Mouse (Mus musculus) urinary bladder, postnatal 14 days (tissue): ENCODE measurements at regions not wholly inside any gene's neighbourhood (a gene's known extent, or its start where the extent isn't known, plus 50 kb on each side); places are given as distances from the start of the nearest gene placed in this dataset.
"Not testable (repeated sequence)": the region's sequence is repeated elsewhere in the genome, so short reads cannot be mapped to it uniquely, and the experiment has no call there.

Source experiments
- DNase-seq: peaks from one replicate; pipeline ENCODE4 v3.0.0; 2021; ENCODE audit warnings: low spot score

DNA sequence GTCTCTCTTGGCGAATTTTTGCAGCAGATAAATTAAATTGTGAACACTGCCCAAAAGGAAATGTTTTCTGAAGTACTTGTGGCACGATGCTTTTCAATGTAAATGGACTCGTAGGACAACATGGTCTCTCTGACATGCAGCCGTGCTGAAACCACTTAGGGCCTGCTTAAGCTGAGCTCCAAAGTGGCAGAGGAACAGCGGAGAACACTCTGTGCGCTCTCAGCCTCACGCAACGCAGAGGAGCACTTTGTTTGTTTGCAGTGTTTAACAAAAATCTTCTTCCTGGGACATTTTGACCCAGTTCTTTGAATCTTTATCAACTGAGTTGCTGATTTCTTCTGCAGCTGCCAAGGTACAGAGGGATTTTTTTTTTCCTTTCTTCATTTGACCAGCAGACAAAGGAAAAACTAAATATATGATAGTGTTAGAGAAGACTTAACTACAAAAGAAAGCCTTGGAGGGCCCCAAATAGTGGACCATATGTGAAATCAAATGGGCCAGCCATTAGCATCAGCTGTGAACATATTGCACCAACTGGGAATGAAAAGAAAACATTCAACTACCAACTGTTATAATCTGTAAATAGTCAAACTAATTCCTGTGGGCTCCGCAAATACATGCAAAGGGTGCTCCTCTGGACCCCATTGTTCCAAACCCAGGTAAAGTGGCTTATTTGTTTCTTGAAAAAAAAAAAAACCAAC lies 639.5 kb downstream of the Rwdd3 start:
- no peak for DNase-seq

DNA sequence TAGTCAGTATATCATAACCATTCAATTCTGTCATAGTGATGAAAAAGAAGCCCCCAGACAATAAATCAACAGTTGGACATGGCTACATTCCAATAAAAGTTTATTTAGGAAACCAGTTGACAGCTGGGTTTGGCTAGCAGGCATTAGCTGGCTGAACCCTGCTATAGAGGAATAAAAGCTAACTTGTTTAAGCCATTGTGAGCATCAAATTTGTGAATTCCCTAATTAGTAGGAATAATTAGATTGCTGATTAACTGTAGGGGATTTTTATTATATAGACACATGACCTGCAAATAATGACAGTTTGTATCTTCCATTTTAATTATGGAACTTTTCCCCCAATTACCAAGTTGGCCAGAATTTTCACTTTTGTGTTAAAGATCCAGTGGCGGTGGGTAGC lies 659.8 kb downstream of the Rwdd3 start:
- DNase-seq: no peak

DNA sequence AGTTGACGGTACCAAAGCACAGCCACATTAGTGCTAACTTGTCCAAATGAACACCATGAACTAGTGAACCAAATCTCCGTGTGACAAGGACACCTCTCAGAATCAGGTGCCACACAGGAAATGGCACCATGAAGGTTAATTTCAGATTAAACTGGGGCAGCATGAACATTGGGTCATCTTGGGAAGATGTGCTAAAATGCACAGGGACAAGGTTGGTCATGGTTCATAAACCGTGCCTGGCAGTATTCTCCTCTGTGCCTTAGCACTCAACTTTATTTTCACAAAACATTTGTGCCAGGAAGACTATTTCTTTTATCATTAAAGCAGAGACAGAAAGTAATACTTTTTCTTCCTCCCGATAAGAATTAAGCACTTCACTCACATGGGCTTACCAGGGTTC lies 672.6 kb downstream of the Rwdd3 start:
- DNase-seq: no peak

DNA sequence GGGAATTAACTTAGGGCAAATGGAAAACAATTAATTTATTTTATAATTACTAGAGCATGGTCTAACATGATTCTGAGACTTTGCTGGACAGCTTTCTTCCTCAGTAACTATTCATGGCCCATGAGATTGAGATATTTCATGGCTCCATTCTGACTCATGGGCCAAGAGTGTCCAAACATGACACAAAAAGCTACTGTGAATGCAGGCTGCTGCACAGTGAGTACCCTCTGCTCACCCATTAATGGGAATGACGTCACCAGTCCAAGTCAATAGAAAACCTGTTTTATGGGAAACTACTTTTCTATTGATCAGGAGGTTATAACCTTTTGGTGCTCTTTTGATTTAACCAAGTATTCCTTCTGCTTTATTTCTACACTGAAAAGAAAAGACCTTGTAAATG lies 693.6 kb downstream of the Rwdd3 start:
- DNase-seq: no peak

DNA sequence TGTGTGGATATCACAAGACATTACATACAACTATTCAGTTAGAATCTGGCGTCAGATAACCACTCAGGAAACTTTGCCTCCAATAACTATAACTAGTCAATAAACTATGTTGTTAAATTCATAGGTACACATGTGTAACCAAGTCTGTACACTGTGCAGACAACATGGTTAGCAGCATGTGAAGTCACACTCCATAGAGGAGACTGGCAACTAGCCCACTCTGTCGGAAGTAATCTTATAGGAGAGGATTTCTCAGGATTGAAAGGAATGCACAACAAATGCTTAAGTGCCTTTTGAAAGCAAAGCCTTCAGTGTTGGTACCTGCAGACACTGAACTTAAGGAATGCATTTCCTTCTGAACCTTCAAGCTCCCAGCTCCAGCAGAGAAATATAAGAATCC lies 693.0 kb upstream of the Ptbp2 start:
- DNase-seq: no peak

DNA sequence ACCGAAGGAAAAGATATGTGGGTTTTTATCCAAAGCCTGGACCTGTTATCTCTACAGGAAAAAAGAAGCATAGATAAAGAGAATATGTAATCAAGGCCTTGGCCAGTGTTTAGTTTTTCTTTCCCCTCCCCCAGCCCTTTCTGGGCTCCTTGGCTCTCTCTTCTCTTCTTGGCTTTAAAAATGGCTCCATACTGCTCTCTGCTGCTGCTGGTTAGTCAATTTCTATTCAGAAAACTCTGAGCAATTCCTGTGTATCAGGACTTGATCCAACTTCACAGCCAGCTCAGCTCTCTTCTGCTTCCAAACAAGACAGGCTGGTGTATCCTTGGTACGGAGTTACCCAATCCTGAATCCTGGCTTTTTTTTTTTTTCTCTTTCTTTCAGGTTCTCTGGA lies 689.4 kb upstream of the Ptbp2 start:
- DNase-seq: peak; percentile 25

DNA sequence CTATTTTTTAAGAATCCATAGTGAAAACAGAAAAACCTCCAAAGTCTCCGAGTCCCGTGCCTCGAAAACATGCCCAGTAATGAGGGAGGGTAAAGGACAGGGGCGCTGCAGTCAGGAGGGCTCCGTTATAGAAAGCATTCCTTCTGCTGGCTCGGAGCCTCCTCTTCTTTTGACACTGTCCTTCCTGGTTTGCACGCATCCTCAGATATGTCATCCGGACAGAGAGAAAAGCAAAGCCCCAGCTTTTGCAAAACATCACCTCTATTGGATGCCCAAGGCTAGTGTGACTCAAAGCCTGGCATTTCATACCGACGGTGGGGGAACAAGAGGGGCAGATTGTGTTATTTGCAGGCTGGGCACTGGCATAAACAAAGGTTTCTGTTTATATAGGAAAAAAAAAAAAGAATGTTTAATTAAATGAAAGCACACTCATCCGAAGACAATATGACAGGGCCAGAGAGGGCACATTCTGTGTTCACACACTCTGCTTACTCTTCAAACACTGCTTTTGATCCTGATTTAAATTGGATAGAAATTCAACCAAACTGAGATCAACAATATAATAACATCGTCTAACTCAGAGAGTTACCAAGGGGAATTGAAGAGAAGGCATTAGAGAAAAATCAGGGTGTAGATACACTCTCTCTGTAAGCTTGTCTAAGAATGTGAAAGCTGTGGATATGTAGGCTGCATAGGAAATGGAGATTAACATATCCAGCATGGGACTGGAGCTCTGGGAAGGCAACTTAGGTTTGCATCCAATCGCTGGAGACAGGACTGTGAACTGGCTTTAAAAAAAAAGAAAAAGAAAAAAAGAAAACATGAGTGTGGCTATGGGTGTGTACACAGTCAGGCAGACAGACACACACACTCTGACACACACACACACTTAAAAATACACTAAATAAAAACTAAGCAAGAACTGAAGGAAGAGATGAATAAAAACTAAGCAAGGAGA lies 688.7 kb upstream of the Ptbp2 start:
- no peak for DNase-seq

DNA sequence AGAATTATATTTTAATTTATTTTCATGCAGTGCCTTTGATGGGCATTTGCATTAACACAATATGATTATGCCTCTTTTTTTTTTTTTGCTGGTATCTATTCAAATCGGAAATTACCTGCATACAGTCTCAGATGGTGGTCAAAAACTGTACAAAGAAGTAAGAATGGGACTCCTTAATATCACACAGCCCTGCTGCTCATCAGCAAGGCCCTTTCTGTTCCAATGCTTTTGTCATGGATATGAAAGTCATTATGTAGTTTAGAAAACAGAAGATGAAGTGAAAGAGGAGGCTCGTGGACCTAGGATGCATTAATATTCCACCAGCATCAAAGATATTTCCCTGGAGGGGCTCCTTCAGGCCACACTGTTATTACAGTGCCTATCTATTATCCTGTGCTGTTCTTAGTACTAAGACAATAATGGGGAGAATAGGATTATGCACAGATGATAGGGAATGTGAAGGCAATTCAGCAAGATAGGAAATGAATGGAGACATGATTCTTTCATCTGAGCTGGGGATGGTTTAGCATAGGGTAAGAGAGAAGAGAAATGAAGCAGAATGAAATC lies 687.7 kb upstream of the Ptbp2 start:
- no peak for DNase-seq

DNA sequence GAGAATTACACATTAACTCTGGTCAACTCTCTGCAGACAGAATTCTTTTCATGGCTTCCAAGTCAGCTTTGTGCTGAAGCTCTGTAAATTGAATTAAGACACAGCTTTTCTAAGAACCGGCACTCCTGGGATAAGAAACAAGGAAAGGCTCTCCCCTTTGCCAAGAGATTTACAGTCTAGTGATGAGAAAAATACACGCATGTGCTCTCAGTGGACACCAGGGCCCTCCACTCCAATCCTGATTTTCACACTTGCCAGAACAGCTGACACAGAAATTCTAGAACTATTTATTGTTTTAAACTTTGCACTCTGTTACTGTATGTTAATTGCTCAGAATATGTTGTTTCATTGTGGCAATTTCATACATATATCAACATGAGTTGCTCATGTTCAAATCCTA lies 684.6 kb upstream of the Ptbp2 start:
- DNase-seq: no peak

DNA sequence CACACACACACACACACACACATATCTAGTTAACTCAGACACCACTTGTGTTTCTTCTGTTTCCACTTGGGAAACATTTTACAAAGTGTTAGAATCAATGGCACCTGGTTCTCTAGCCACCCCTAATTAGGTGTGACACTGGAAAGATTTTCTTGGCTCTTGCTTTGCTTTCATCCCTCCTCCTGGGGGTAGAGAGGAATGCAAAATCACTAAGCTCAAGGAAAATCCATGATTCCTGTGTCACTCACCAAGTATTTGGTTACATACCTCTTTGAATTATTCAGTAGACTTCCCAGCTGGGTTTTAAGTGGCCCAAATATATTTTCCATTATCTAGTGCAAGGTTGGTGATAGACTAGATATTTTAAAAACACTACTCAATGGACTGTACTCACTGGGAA lies 676.5 kb upstream of the Ptbp2 start:
- no peak for DNase-seq

DNA sequence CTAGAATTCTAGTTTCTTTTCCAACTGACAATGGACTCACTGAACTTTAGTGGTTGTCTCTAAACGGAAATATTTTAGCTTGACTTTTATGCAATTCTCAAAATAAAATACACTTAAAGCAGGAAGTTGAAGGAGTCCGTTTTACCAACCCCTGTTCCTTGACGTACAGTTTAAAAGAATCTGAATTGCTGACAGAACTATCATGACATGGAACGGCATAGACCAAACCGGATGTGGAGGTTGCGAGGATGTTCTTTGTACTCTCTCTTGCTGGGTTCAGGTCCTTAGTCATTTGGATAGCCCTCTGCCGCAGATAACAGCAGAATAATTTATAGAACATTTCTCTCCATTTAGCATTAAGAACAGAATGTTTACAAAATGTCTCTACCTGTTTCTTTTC lies 673.6 kb upstream of the Ptbp2 start:
- DNase-seq: no peak

DNA sequence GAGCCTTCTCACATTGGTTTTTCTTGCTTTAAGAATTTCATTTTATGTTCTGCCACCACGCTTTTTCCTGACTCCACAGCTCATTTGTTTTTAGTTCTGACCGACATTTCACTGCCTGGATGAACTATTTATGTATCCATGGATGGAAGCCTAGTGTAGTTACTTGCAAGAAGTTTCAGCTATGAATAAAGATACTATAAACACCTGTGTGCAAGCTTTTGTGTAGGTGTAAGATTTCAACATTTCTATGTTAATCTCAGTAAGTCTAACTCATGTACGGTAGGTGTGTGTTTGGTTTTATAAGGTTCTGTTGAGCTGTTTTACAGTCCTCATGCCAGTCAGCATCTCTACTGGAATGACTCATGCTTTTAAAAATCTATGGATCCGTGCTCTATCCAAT lies 656.9 kb upstream of the Ptbp2 start:
- no peak for DNase-seq

DNA sequence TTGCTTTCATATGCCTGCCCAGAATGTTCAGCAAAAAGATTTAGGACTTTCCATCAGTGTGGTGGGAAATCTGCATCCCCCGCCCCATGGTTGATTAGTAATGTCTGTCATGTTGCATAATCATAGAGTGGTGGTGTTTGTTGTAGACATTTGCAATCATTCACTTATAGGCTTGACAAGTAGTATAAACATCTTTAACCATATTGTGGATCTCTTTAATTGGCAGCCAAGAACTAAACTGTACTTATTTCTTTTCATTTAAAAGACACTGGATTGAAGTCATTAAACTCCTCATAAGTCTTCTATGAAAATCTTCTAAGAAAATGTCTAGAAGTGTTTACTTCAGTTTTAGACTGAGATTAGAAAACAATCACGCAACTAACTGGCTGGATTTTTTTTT lies 646.0 kb upstream of the Ptbp2 start:
- no peak for DNase-seq

DNA sequence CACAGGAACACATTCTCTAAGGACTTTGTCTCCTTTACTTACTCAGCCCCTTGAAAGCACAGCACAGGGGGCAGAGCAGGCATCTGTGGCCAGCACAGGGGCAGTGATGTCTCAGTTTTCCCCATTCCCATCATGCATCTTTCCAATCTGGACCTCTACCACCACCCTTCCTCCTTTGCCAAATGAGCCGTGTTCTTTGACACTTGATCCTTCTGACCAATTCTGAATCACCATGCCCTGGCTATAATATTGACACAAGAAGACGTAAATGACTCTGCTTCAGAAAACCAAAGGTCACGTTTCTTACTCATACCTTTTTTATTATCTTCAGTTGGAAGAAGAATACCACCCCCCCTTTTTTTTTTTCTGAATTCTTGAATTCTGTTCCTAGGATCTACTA lies 632.4 kb upstream of the Ptbp2 start:
- DNase-seq: no peak

DNA sequence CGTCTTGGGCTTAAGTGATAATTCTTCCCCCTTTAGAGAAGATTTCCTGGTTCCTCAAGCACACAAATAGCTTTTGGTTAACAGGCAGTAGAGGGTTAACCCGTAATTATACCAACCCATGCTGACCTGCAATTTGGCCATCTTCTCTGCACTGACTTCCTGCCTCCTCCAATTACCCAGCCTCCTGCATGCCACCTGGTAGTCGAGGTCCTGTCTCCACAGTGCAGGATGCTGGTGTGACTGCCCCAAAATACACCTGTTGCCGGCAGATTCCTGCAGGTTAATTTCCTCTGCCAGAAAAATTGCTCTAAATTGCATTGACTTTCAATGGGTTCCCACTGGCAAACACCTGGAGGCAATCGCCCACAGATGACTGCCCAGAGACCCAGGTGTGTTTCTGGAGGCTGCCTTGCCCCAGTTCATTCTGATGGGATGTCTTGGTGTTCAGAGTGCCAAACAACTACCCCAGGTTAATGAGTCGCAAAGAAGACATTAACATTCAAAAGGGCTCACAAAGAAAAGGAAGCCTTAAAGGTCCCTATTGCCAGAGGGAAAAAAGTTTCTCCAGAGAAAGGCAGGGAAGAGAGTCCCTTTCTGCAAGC lies 591.5 kb upstream of the Ptbp2 start:
- no peak for DNase-seq

DNA sequence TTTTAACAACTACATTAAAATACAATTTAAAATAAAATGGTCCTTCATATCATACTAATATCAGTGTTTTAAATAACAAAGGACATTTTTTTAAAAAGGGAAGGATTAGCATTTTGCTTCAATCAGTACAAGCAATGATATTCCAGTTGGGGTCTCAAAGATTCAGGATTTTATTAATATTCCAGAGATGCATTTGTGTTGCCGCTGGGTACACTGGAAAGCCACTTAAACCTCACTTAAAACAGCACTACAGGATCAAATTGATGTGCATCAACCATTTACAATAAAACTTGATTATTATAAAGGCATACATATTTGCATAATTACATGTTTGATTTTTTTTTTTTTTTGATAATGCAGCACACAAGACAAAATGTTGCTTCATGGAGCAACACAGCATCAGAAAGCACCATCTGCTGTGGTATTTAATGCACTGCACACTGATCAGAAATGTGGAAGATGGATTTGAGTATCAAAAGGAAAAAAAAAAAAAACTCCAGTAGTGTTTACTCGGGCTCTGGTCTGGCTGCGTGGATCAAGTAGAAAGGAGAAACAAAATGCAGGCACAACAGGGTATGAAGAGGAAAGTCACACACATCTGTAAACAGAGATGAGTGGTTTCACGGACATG lies 558.6 kb upstream of the Ptbp2 start:
- no peak for DNase-seq

DNA sequence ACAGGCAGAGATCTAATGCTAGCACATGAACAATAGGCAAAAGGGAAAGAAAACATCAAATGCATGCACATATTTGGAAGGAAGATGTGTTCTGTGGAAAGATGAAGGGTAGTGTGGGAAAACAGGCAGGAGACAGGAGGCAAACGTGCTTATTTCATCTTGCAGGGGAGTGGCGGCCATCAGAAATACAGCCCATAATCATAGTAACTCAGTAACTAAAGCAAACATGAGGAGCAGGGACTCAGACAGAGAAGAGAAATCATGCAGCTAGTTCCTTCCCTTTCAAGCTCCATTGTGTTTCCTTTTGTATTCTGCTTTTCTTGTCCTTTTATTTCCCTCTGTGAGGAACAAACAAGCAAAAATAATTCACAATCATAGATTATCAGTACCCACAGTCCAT lies 557.6 kb upstream of the Ptbp2 start:
- no peak for DNase-seq

DNA sequence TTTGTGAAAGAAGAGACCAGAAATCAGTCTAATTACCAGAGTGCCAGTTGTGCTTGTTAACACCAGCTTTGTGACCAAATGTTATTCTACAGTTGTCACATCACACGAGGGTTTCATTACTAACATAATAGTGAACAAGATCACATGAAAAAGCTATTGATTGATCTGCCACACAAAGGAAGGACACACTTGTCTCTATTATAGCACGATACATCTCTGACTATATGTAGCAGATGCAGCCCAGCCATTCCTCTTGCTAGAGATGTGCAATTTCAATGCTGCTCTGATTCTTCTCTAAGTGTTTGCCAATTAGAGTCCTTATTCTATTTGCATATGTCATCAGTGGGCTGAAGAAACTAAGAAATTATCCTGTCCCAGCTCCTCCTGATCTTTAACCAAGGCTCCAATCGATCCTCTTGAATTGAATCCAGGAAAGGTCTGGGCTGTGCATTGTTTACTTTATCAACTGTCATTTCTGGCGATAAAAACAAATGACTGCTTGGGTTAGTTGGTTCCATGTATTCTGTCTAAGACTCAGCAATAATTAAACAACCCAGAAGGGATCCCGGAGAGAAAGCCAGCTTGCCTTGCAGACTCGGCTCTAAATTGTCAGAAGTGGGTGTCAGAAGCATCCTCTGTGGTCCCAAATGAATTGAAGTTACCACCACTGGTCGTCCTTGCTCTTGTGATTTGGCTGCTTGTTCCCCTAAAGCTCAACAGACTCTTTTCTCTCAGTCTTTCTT lies 551.7 kb upstream of the Ptbp2 start:
- DNase-seq: no peak

DNA sequence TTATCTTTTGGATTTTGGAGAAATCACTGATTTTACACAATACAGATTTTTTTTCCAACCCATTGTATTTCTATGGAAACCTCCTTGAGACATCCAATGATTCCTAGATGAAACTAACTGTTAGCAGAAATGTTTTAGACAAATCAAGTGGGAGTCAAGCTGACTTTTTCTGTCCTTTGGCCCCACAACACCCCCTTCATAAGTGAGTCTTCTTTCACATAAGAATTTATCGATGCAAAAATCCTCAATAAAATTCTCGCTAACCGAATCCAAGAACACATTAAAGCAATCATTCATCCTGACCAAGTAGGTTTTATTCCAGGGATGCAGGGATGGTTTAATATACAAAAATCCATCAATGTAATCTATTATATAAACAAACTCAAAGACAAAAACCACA lies 522.8 kb upstream of the Ptbp2 start:
- not testable (repeated sequence) for DNase-seq

DNA sequence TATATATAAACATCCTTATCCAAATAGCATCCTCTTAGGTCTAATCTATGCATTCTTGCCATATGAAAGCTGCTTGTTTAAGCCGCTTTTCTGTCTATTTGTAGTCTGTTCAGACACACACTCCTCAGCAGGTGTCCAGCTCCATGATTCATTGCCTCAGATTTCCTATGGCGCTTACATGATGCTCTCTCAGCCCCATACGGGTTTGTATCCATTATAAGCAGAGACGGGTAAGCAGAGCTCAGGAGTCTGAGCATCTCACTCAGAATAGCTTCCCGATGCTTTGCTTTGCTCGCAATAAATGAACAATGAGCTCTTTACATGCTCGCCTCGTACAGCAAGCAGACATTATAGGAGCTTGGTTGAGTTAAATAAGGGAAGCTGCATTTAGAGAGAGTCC lies 521.3 kb upstream of the Ptbp2 start:
- no peak for DNase-seq
